Mouse (Mus musculus): ENCODE results near the gene Ugt2b38. TPM values are rescaled to one million over a fixed set of nuclear protein-coding genes. Genes with fewer than 3 reads are reported as not detected.
"Not testable (repeated sequence)": the region's sequence is repeated elsewhere in the genome, so short reads cannot be mapped to it uniquely, and the experiment has no call there.

Gene Ugt2b38
- polyA plus RNA-seq (2017; shearing (Covaris generic)), result not detected

DNA sequence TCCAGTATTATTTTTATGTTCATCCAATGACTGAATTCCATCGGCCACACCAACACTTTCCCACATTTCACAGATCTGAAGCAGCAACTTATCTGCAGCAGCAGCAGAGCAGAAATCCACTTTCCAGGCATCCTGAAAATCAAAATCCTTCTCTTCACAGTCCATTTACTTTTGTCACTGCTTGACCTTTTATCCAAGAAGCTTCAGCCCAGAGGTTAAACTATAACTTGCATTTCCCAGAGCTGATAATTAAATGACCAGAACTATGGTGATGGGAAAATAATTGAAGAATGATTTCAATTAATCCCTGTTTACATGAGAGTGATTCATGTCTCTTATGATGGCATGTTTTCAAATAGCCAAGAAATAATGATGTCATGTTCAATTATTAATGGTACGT is at the start of gene Ugt2b38:
Gene Ugt2b38 (minus strand): TSS at position 163 of the 400 bp plus-strand sequence.
- ATAC-seq, result not testable (repeated sequence)

DNA sequence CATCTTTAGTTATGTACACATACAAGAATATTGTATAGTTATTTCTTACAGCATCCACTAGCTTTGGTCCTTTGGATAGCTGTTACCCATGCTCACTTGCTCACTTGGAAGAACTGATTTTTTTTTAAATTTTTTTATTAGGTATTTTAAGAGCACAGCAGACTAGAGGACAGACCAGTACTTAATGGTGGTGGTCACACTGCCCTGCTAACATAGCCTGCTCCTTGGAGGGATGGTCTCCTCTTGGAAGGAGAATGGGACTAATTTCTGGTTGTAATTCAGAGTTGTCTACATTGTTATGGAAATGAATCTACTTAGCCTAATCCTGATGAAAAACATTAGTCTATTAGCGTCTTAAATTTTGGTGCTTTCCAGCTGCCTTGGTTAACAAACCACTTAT is 34.8 kb upstream of the Ugt2b38 start:
- no peak for ATAC-seq

DNA sequence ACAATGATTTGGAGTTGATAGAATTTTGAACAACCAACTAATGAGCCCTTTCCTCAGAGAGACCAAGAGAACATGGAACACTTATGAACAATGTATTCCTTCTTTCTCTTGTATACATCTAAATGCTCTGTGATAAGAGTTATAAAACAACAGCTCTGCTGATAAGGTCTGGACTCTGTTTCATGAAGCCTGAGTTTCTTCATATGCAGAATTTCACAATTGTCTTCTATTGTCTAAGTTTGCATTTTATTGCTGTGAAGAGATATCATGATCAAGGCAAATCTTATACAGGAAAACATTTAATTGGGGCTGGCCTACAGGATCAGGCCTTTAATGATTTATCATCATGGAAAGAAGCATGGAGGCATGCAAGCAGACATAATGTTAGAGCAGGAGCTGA is 33.7 kb upstream of the Ugt2b38 start:
- no peak for ATAC-seq

DNA sequence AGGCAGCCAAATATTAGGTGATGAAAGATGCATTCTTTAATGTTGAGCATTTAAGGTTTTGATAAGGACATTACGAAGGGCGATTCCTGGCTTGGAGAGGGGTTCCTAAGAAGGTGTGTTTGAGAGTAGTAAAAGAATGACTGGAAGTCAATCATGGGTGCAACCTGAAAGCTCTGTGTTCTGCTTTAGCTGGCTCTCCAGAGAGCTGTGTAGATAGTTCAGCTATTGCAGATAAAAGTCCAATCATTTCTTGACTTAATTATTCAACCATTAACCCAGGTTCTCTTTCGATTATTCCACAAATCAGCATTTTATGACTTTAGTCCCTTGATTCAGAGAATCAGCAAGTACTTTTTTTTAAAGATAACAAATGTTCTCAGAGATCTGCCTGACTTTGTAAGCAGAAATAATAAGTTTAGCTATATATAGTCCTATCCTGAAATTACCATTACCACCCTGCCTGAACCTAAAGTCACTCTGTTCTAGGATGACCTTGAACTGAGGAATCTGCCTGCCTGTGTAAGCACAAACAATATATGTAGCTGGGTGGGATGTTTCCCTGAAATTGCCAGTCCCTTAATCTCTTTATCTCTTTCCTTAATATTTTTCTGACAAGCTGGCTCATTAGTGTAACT is 32.3 kb upstream of the Ugt2b38 start:
- ATAC-seq, result no peak

DNA sequence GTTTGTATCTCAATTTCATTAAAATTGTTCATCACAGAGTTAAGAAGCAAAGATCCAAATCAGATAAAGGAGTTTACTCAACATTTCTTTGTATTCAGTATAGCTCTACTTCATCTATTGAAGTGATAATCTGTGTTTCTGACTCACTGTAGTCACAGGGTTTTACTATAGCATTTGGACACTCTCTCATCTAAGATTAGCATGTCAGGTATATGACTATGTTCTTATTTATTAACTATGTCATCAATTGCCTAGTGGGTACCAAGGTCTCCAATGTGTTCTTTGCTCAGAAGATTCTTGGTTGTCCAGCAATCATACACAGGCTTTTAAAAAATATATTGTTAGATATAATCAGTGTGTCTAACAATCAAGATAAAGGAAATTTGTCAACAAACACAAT is 31.5 kb upstream of the Ugt2b38 start:
- ATAC-seq, result no peak

DNA sequence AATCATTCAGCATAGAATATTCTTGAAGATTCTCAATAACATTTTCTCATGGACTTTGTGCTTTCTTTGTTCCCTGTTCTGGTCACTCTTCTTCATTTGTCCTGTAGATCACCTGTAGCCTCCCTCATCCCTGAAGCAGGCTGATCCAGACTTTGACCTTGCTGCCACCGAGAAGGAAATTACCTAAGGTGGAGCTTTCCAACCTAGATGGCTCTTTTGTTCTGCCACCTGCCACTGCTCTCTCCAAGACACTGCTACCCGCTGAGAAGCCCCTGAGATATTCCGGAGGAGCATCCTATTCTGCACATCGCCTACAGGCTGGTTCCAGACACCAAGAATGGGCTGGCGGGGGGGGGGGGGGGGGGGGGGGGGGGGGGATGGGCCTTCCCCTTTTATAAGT is 28.5 kb upstream of the Ugt2b38 start:
- not testable (repeated sequence) for ATAC-seq

DNA sequence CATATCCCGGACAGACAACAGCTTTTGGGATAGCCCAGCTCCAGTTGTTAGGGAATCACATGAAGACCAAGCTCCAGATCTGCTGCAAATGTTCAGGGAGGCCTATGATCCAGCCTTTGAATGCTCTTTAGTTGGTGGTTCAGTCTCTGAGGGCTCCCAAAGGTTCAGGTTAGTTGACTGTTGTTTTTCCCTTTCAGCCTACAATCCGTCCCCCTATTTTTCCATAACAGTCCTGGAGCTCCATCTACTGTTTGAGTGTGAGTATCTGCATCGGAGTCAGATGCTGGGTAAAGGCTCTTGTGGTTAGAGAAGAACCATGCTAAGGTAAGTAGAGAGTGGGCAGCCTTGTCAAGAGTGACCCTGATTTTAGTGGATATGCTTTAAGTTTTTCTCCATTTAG is 12.3 kb upstream of the Ugt2b38 start:
- no peak for ATAC-seq

DNA sequence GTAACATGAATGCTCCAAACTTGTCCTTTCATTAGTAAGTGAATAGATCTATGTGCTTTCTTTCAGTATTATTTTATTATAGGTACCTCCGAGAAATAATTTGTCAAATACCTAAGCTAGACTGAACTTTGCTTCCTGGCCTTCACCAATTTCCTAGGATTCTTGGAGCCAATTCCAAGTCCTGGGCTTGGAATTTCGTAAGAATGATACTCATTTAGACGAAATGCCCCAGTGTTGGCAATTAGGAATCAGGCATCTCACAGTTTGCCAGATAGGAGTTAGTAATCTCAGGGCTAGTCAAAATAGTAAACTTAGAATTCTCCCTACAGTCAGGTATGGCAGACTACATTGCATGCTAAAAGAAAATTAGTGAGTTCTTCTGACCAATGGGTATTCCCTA is 1.7 kb upstream of the Ugt2b38 start:
- ATAC-seq, result no peak

DNA sequence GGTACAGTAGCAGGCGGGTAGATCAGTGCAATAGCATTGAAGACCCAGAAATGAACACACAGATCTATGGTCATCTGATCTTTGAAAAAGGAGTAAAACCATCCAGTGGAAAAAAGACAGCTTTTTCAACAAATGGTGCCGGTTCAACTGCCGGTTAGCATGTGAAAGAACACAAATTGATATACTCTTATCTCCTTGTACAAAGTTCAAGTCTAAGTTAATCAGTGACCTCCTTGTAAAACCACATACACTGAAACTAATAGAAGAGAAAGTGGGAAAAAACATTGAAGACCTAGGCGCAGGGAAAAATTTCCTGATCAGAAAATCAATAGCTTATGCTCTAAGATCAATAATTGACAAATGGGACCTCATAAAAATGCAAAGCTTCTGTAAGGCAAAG is 27.0 kb downstream of the Ugt2b38 start:
- ATAC-seq, result no peak

DNA sequence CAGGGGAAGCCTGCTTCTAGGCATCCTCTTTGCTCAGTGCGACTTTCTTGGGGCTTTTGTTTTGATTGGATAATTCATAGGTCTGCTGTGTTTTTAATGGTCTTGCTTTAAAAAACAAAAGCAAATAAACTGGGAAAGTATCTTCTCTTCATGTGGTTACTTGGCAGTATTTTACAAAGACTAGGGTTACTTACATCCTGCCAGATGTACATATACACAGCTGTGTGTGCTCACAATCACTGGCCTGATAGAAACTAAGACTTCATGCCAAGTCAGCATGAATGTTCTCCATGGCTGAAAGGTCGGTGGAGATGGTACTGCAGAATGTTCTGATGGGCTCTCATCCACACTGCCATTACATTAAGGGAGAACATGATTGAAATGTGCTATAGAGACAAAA is 33.2 kb downstream of the Ugt2b38 start:
- no peak for ATAC-seq

DNA sequence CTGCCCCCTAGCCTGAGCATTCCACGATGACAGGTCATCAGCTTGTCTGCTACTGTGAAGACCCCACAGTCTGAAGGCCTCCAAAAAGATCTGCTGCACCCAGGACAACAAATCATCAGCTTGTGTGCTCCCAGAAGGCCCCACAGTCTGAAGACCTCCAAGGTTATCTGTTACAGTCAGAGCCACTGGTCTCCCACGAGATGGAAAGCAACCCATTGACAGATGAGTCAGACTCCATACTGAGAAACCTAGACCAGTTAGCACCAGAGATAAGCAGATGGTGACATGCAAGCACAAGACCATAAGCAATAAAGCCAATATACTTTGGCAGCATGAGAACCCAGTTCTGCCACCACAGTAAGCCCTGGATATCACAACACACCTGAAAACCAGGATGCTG is 43.8 kb downstream of the Ugt2b38 start:
- no peak for ATAC-seq

DNA sequence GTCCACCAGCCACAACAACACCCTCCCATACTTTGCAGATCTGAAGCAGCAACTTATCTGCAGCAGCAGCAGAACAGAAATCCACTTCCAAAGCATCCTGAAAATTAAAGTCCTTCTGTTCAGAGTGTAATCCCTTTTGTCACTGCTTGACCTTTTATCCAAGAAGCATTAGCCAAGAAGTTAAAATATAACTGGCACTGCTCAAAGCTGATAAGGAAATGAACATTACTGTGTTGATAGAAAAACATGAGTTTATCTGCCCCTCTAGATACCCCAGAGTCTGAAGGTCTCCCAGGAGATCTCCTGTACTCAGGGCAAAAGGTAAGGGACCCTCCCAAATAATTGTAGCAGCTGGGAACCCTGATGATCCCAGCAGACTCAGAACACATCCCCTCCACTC is 44.2 kb downstream of the Ugt2b38 start:
- ATAC-seq, result no peak

DNA sequence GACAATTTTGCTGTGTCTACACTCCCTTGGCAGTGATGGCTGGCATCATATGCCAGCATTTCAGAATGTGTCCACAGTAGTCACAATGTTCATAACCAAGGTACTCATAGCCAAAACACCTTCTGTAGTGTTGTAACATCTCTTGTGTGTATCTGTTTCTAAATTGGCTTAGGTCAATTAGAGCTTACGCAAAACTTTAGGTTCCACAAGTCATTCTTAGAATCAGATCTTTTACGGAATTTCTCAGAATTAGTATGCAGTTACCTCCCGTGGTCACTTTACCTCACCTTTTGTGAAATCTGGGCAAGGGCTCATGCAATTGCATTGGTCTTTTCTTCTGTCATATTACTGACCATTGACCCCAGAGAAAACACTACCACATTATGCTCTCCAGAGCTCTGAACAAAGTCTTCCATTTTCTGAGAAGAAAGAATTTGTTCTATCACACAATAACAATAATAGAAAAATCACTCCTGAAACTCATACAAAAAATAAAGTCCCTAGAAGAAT is 48.1 kb downstream of the Ugt2b38 start:
- no peak for ATAC-seq

DNA sequence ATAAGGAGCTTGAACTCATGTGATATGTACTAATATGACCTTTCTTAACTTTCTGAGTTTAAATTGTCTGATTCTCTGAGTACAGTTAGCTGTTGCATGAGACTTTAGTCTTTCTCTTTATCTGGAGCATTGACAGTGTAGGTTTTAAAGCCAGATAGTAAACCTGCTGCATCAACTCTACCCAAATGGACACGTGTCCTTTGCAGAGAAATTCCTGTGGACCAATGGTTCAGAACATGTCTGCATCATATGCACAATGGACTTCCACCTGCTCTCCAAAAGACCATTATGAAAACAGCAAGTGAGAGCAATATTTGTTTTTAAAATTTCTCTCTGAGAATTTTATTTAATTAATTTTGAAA is 50.5 kb downstream of the Ugt2b38 start:
- no peak for ATAC-seq

DNA sequence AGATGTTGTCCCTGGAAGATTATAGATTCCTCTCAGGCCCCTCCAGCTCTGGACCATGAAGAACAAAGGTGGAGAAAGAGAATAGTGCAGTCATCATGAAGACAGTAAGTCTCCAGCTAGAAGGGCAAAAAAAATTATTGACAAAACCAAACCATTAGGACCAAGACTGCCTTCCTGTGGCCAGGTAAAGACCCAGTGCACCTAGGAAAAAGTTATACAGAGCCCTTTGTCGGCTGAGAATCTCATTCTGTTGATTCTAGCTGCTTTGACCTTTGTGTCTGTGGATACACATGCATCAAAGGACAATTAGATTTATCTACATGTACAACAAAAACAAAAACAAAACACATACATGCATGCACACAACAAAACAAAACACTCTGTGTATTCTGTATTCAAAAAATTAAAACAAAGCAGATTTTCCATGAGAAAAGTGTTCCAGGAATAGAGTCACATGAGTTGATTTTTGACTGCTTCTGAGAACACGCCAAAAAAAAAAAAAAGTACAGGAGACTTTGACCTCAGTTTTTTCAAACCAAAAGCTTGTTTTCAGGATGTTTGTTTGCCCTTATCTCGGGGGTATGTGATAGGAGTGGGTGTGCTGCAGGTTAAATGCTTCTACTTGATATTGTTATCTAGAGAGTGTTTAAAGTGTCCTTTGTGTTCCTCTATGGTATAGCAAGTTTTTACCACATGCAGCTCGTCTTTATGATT is 51.1 kb downstream of the Ugt2b38 start:
- ATAC-seq, result not testable (repeated sequence)

Other genes with a start within 250 kb of the Ugt2b38 start
- gene Ugt2b37, start 169.4 kb downstream of the Ugt2b38 start, polyA plus RNA-seq (2017; shearing (Covaris generic)), result not detected
- gene Ugt2a3, start 87.0 kb downstream of the Ugt2b38 start, polyA plus RNA-seq (2017; shearing (Covaris generic)), result not detected
- gene Ugt2a2, start 58.1 kb upstream of the Ugt2b38 start, polyA plus RNA-seq (2017; shearing (Covaris generic)), result not detected
- not detected for gene Gm43638, start 62.6 kb upstream of the Ugt2b38 start, polyA plus RNA-seq (2017; shearing (Covaris generic))
- not detected for gene Ugt2a1, start 66.7 kb upstream of the Ugt2b38 start, polyA plus RNA-seq (2017; shearing (Covaris generic))
- gene Sult1b1, start 114.0 kb upstream of the Ugt2b38 start, polyA plus RNA-seq (2017; shearing (Covaris generic)), result not detected
- under 1 TPM in 1 of 3 experiments, not detected in 2; 0.19 TPM for gene Sult1d1, start 144.8 kb upstream of the Ugt2b38 start, polyA plus RNA-seq (2017; shearing (Covaris generic))
- not detected for gene Sult1e1, start 167.4 kb upstream of the Ugt2b38 start, polyA plus RNA-seq (2017; shearing (Covaris generic))
- gene Csn1s1, start 242.0 kb upstream of the Ugt2b38 start, polyA plus RNA-seq (2017; shearing (Covaris generic)), result not detected

Data from inflammation-experienced regulatory T-cells, adult 6 months (primary cell).